Mouse (Mus musculus): Measurements from ENCODE around the gene Dlst.
A peak's percentile ranks its signal among the peaks of the same experiment; 100 is the strongest.

Dlst gene

DNA sequence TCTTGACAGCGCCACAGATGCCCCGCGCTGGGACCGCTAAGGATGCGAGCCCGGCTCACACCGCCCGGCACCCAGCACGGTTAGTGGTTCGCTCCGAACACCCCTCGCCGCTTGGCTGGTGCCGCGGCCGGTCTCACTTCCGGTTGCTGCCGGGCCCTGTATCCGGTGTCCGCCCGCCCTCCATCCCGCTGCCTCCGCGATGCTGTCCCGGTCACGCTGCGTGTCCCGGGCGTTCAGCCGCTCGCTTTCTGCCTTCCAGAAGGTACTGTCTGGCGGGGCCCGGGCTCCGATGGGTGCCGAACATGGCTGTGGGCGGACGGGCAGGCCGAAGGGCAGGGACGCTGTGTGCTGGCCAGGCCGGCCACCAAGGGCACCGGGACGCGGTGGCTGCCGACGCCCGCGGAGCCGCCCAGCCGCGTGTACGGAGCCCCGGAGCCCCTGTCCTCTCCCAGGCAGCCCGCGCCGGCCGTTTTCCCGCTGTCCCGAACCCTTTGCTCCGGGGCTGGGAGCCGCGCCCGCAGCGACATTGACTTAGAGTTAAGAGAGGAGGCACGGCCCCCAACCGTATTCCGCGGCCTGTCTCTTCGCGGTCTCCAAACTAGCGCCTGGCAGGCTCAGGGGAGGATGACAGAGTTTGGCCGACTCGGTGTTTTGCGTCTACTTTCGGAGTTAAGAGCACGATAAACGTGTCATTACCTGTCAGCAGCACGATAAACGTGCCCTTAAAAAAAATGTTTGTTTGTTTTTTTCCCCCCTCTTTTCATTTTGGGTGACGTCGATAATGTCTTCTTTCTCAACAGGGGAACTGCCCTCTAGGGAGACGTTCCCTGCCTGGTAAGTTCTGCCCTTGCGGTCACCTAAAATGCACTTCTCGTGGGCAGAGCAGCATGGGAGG lies at the start of gene Dlst, which contains the start of gene Prox2:
Dlst (plus strand) TSS at position 136 of the 895 bp plus-strand sequence.
Prox2 (minus strand) TSS at position 62 of the 895 bp plus-strand sequence.
- DNase-seq: peak; percentile 87

DNA sequence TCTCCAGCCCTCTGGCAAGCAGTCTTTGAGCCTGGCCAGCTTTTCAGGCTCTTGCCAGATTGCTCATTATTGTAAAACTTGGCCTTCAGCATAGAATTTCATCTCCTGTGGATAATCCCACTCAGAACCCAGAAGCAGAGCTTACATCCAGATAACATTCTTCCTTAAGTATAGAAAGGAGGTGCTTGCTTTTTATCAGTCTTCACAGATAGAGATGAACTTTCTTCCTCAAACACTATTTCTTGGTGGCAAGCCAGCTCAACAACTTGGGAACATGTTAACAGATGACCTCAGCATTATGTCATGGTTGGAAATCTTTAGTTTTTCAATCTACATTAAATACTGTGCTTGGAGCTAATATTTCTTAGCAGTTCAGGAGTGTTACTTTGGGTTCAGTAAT lies 39.6 kb upstream of the Dlst start:
- no peak for DNase-seq

GRCm38 (mm10) chr12:85077100-85077499 lies 33.5 kb upstream of the Dlst start:
- DNase-seq: no peak

- DNase-seq: no peak
Measured at GRCm38 (mm10) chr12:85084257-85084656, 26.4 kb upstream of the Dlst start.

GRCm38 (mm10) chr12:85084941-85085340 lies 25.7 kb upstream of the Dlst start:
- DNase-seq: no peak

GRCm38 (mm10) chr12:85087845-85088244 lies 22.8 kb upstream of the Dlst start:
- no peak for DNase-seq

DNA sequence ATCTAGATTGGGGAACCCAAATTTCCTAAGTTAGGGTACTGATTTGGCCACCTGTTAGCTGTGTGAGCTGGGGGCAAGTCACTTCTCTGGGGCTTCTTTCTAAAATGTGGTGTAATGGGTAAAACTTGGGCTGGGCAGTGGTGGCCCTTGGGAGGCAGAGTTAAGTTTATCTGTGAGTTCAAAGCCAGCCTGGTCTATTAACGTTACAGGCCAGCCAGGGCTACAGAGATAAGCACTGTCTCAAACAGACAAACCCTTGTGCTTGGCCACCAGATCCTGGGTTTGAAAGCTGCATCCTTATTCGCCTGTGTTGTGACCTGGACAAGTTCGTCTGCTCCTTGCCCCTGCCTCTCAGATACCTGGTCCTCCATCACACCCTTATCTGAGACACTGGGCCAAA lies 19.4 kb upstream of the Dlst start:
- DNase-seq: no peak

DNA sequence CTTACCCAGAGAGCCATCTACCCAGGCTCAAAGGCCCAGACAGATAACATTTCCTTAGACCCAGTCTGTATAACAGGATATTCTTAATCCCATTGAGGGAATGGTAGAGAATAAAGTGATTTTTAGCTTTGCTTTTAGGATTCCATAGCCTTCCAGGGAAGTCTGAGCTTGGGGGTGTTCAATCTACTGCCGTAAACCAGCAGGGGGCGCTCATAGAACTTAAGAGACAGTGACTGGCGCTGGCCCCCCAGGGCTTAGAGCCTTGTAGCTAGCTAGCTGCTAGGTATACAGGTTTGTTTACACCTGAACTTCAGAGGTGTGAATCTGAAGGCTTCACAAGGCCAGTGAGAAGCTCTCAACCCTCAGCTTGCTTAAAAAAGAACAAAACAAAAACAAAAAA lies 18.4 kb upstream of the Dlst start:
- peak; percentile 79 for DNase-seq

- DNase-seq: no peak
Measured at GRCm38 (mm10) chr12:85094010-85094409, 16.6 kb upstream of the Dlst start.

DNA sequence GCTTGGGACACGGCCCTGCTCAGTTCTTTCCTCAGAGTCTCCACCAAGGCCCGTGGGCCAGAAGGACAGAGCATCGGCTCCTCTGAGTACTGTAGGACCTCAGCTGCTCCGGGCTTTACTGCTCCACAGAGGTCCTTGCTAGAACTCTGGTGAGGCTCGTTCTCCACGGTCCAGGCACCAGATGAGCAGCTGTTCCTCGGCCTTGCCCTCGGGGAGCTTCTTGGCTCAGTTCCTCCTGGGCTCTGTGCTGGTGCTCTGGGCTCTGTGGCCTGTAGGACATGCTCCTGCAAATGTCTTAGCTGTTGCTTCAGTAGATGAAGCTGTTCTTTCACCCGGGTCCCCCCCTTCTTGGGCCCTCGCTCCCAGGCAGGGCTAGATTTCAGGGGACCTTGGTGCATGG lies 15.9 kb upstream of the Dlst start:
- DNase-seq: no peak

- DNase-seq: no peak
Measured at GRCm38 (mm10) chr12:85095146-85095545, 15.5 kb upstream of the Dlst start.

GRCm38 (mm10) chr12:85095859-85096258 lies 14.8 kb upstream of the Dlst start:
- DNase-seq: no peak

- no peak for DNase-seq
Measured at GRCm38 (mm10) chr12:85101001-85101400, 9.6 kb upstream of the Dlst start.

DNA sequence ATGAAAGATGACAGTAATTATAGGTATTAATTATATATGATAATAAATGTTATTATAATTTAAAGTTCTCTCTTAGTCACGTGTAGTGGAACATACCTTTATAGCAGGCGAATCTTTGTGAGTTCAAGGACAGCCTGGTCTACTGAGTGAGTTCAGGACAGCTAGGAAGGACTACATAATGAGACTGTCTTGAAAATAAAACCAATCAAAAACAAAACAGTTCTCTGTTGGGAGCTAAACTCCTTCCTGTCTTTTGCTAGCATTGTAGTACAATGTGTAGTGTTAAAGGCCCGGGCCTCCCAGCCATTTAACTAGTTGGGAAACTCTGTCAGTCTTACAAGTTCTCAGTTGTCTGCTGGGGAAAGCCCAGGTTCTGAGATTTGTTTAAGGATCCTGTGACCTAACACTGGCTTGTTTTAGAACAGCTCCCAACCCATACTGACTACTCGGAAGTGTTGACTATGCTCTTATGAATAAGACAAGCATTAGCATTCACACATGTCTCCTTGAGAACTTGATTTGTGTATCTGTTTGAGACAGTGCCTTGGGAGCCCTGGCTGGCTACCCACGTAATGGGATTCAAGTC lies 9.0 kb upstream of the Dlst start:
- no peak for DNase-seq

- DNase-seq: no peak
Measured at GRCm38 (mm10) chr12:85103096-85103495, 7.5 kb upstream of the Dlst start.

- DNase-seq: no peak
Measured at GRCm38 (mm10) chr12:85104789-85105188, 5.8 kb upstream of the Dlst start.

DNA sequence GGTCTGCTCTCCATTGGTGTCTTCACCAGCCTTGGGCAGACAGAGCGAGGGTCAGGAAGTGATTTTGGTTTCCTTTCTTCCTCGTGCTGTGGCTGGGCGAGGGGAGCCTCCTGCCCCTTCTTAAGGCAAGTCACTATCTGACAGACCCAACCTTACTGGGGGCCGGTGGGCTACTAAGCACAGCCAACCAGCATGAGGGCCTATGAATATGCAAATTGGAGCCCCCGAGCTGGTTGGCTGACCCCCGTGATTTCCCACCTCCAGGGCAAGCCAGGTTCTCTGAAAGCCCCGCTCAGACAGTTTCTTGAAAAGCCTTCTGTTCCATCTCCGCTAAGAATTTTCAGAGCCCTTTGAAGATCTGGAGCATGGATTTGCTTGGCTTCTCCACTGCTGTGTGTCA lies 4.3 kb upstream of the Dlst start:
- DNase-seq: no peak

DNA sequence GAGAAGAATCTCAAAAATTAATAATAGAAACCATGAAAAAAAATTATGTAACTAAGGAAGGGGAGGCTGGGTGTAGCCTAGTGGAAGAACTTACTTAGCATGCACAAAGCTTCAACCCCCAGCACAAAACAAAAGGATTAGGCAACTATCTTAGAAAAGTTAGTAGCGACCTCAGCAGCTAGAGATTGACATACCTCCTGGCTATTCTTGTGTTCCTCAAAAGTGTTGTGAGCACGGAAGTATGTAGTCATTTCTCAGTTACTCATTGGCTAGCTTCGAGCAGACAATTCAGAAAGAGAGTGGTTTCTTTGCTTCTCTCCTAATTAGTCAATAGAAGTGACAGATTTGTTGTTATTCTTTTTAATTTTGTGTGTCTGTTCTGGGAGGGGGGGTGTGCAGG lies 2.0 kb upstream of the Dlst start:
- DNase-seq: no peak

DNA sequence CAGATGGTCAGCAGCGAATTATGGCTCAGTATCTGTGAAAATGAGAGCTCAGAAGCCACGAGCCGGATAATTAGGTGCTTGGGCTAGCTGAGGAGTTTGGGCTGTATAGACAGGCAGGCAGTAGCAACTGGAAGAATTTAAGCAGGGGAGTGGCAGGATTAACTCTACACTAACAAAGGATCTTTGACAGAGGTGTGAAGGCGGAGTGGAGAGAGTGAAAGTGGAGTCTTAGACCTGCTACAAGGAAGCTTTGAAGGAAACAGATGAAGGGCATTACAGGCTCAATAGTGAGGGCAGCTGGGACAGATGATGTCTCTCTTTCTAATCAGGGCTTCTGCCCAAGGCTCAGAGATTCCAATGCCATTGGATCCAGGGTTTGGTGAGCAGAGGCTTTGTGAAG lies 1.2 kb upstream of the Dlst start:
- no peak for DNase-seq

DNA sequence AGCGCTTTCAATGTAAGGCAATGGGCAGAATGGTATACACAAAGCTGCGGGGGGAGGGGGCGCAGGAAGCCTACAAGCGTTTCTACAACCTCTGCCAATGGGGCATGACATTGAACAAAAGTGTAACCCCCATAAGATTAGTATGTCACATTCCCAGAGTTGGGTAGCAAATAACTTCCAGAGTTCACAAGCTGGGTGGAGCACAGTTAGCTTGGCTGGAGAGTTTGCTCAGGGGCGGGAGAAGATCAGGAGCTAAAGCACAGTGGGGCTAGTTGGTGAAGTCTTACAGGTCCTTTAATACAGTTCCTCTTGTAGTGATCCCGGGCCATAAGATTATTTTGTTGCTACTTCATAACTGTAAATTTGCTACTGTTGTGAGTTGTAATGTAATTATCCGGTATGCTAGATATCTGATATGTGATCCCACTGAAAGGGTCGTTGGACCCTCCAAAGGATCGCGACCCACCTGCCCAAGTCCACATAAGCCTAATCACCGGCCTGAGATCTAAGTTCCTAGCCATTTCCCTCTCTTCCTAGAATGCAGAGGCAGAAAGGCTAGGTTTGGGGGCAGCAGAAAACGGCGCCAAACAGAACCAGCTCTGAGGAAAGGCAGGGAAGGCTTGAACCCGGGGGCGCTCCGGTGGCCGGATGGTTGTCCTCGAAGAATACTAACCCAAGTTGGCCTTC lies 479 bp upstream of the Dlst start:
- peak; percentile 33 for DNase-seq

DNA sequence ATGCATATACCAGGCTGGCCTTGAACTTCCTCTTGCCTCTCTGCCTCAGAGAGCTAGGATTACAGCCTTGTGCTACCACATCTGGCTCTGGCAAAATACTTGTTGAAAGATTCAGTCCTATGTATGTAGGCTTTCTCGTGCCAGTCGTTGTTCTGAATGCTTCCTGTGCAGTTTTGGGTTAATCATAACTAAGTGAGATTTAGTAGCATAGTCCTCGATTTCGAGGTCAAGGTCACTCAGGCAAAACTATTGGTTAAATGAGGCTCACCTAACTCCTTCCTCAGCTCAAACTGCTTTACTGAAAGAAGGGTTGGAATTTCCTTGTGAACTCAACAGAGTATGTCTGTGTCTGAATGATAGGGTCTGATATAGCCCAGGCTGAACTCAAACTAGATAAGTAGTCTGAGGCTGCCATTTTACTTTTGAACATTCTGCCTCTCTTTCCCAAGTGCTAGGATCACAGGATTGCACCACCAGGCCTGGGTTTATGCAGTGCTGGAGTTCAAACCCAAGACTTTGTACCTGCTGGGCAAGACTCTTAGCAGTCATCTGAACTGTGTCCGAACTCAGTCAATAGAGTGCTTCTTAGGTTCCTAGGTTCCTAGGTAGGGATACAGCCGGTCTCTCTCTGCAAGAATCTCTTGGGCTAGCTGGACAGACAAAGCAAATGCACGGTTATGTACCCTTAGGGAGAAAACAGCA lies 2.1 kb downstream of the Dlst start:
- no peak for DNase-seq

DNA sequence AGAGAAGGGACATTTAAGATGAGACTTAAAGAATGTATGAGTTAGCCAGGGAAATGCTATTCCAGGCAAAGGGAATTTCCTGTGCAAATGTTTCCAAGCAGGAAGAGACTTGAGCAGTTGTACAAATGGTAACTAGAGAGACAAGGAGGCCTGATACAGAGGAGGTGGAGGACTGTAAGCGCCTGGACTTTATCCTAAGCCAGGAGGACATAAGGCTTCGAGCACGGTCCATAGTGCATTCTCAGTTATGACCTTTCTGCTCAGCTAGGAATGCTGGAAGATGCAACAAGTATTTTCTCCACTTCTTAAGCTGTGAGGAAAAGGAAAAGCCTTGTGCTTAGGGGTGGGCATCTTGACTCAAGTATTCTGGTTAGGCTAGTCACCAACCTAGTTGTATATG lies 2.7 kb downstream of the Dlst start:
- no peak for DNase-seq

GRCm38 (mm10) chr12:85113917-85114316 lies 3.3 kb downstream of the Dlst start:
- DNase-seq: no peak
